Mouse (Mus musculus): ENCODE results near the gene Mios. TPM values are rescaled to one million over a fixed set of nuclear protein-coding genes. Genes with fewer than 3 reads are reported as not detected.

Gene Mios
- polyA plus RNA-seq (2014; fragmentation: Nextera tagmentation; extraction: Ambion mirVana) = 31.1 and 32.2 TPM in 2 replicates

DNA sequence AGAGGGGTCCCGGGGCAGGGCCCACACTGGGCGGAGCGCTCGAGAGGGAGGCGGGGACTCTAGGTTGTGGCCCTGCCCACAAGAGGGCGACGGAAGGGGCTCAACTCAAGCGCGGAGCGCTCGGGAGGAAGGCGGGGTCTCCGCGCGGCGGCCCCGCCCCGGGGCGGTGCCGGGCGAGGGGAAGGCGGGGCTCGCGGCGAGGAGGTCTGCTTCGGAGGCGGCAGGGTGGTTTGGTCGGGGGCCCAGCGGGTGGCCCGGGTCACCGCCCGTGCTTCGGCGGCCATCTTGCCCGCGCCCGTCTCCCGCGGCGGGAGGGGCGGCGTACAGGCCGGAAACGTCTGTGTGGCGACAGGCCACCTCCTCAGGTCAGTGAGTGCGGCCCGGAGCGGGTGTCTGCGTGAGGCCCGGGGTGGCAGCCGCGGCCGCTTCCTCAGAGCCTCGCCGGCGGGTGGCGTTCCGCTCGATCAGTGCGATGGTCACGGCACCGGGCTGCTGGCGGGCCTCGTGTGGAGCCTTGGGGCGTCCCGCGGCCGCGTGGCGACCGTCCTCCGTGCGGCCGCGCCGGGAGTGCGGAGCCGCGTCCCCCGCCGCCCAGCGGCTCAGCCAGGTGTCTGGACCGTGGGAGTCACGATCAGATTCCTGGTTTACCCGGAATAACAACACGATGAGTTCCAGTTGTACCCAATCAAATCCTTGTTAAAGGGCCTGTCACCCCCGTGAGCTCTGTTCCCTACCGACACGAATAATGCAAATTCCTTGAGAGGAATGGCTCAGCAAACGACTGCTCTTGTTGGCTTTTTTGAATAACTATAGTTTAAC lies at the start of gene Mios:
Mios (plus strand) TSS at position 176 of the 819 bp plus-strand sequence.
- H3K27ac ChIP-seq (ENCODE audit: low read depth, low read length) = peak within 1 kb of the TSS; percentile 91
- H3K4me3 ChIP-seq (ENCODE audit: low read depth, low read length) = peak within 1 kb of the TSS; percentile 82
- no peaks in the 10 kb centered on the region for H3K27me3 ChIP-seq (ENCODE audit: control insufficient read depth, insufficient read depth, low read length)
- peak within 1 kb of the TSS; percentile 92 for H3K9ac ChIP-seq (replicated peaks; ENCODE audit: low read depth, low read length)
- H3K36me3 ChIP-seq (ENCODE audit: control insufficient read depth, insufficient read depth, low read length) = no peaks in the 10 kb centered on the region
- H3K9me3 ChIP-seq (ENCODE audit: control insufficient read depth, low read length) = no peaks in the 10 kb centered on the region
- peak within 1 kb of the TSS; percentile 68 for H3K4me2 ChIP-seq (ENCODE audit: low read depth, low read length)
- ATAC-seq (ENCODE audit: low read depth) = peak; percentile 99
- peaks cover 10% of the 10 kb centered on the region for H3K4me1 ChIP-seq (ENCODE audit: control insufficient read depth, insufficient read depth, low read length)
- under 1% methylated on average over 88 of the region's 90 CpGs for WGBS

DNA sequence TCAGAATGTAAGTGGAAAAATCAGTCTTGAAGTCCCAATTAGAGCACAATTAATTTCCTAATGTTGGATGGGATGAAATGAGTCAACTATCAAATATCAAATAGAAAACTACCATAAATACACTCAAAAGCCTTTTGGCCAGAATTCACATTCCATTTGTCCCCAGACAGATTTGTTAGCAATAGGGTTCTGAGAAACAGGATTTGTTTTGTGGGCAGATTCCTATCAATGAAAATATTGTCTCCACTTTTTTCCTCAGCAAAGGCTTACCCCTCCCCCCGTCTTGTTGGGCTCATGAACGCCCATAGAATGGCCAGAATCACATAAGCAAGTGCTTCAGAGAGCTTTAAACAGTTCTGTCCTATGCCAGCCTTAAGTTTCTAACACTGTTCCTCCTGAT lies 49.0 kb upstream of the Mios start:
- H3K27me3 ChIP-seq (ENCODE audit: control insufficient read depth, insufficient read depth, low read length) = no peaks in the 10 kb centered on the region
- H3K4me1 ChIP-seq (ENCODE audit: control insufficient read depth, insufficient read depth, low read length) = no peaks in the 10 kb centered on the region
- H3K36me3 ChIP-seq (ENCODE audit: control insufficient read depth, insufficient read depth, low read length) = no peaks in the 10 kb centered on the region
- no peak for ATAC-seq (ENCODE audit: low read depth)
- 67% methylated on average over 2 of the region's 2 CpGs for WGBS
- H3K4me3 ChIP-seq (ENCODE audit: low read depth, low read length) = no peak overlapping the region
- no peak overlapping the region for H3K9ac ChIP-seq (replicated peaks; ENCODE audit: low read depth, low read length)
- no peak overlapping the region for H3K27ac ChIP-seq (ENCODE audit: low read depth, low read length)
- no peak overlapping the region for H3K4me2 ChIP-seq (ENCODE audit: low read depth, low read length)
- no peaks in the 10 kb centered on the region for H3K9me3 ChIP-seq (ENCODE audit: control insufficient read depth, low read length)

DNA sequence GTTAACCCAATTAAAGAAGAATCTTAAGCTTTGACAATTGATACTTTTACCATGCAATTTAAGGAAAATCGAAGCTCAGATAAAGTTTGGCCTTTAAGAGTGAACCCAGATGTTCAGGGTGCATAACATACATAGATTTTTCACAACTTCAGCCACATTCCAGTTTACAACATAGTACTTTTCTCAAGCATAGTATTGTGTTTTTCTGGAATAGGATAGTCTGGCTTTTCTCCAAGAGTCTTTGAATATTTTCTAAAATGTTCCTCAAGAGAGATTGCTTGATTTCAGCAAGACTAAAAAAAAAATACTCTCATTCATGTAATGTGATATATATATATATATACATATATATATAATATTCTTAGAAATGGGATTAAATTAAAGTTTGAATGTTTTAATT lies 44.3 kb upstream of the Mios start:
- WGBS = 68% methylated on average over 1 of the region's 1 CpGs
- no peak for ATAC-seq (ENCODE audit: low read depth)

DNA sequence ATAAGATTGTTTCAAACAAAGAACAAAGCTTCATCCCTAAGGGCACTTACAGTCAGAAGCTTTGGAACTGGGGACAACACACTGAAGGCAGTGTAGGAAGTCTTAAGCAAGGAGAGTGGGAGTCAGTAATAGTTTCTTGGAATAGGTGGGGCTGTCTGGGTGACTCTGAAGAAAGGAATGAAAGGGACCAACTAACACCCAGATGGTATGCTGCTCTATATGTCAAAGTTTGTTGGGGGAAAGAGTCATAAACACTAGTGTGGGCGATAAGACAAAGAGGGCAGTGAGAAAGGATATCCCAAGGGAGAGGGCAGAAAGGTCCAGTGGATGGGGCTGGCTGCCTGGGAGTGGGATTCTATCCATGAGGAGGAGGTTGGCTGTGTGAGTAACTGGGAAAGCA lies 36.9 kb upstream of the Mios start:
- Histone ChIP-seq H3K9me3 (ENCODE audit: control insufficient read depth, low read length) (no peaks in the 10 kb centered on the region), H3K4me3 (ENCODE audit: low read depth, low read length) (no peak overlapping the region), H3K27ac (ENCODE audit: low read depth, low read length) (no peak overlapping the region), H3K9ac (replicated peaks; ENCODE audit: low read depth, low read length) (no peak overlapping the region), H3K27me3 (ENCODE audit: control insufficient read depth, insufficient read depth, low read length) (no peaks in the 10 kb centered on the region), H3K4me1 (ENCODE audit: control insufficient read depth, insufficient read depth, low read length) (no peaks in the 10 kb centered on the region), H3K36me3 (ENCODE audit: control insufficient read depth, insufficient read depth, low read length) (no peaks in the 10 kb centered on the region), H3K4me2 (ENCODE audit: low read depth, low read length) (no peak overlapping the region)
- ATAC-seq (ENCODE audit: low read depth) = no peak
- 68% methylated on average over 1 of the region's 1 CpGs for WGBS

More for the DNA sequence above, 44.3 kb upstream of the Mios start:
- no peak overlapping the region for H3K27ac ChIP-seq (ENCODE audit: low read depth, low read length)
- no peak overlapping the region for H3K4me2 ChIP-seq (ENCODE audit: low read depth, low read length)
- H3K4me3 ChIP-seq (ENCODE audit: low read depth, low read length) = no peak overlapping the region
- no peaks in the 10 kb centered on the region for H3K9me3 ChIP-seq (ENCODE audit: control insufficient read depth, low read length)
- H3K36me3 ChIP-seq (ENCODE audit: control insufficient read depth, insufficient read depth, low read length) = no peaks in the 10 kb centered on the region
- no peaks in the 10 kb centered on the region for H3K27me3 ChIP-seq (ENCODE audit: control insufficient read depth, insufficient read depth, low read length)
- no peaks in the 10 kb centered on the region for H3K4me1 ChIP-seq (ENCODE audit: control insufficient read depth, insufficient read depth, low read length)
- no peak overlapping the region for H3K9ac ChIP-seq (replicated peaks; ENCODE audit: low read depth, low read length)

GRCm38 (mm10) chr6:8174062-8174461 lies 35.0 kb upstream of the Mios start:
- H3K36me3 ChIP-seq (ENCODE audit: control insufficient read depth, insufficient read depth, low read length) = no peaks in the 10 kb centered on the region
- ATAC-seq (ENCODE audit: low read depth) = no peak
- H3K4me3 ChIP-seq (ENCODE audit: low read depth, low read length) = no peak overlapping the region
- H3K4me1 ChIP-seq (ENCODE audit: control insufficient read depth, insufficient read depth, low read length) = no peaks in the 10 kb centered on the region
- no peak overlapping the region for H3K27ac ChIP-seq (ENCODE audit: low read depth, low read length)
- H3K4me2 ChIP-seq (ENCODE audit: low read depth, low read length) = no peak overlapping the region
- no peak overlapping the region for H3K9ac ChIP-seq (replicated peaks; ENCODE audit: low read depth, low read length)
- no peaks in the 10 kb centered on the region for H3K27me3 ChIP-seq (ENCODE audit: control insufficient read depth, insufficient read depth, low read length)
- 65% methylated on average over 2 of the region's 2 CpGs for WGBS
- no peaks in the 10 kb centered on the region for H3K9me3 ChIP-seq (ENCODE audit: control insufficient read depth, low read length)

DNA sequence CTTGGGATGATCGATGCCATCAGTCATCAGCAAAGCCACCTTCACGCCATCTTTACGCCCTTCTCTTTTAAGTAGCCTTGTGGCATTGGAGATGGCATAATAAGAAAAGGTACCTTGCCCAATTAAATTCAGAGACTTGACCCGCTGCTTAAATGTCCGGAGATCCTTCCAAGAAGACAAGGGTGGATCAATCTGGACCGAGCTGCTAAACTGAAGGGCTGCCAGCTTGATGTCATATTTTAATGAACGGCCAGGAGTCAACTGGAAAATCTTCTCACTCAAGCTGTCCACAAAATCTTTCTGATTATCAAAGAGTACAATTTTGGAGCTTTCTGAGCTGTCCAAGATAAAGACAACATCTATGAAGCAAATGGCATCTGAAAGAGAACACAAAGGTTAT lies 33.7 kb upstream of the Mios start:
- Histone ChIP-seq H3K9me3 (ENCODE audit: control insufficient read depth, low read length) (no peaks in the 10 kb centered on the region), H3K4me3 (ENCODE audit: low read depth, low read length) (no peak overlapping the region), H3K27ac (ENCODE audit: low read depth, low read length) (no peak overlapping the region), H3K4me1 (ENCODE audit: control insufficient read depth, insufficient read depth, low read length) (no peaks in the 10 kb centered on the region), H3K27me3 (ENCODE audit: control insufficient read depth, insufficient read depth, low read length) (no peaks in the 10 kb centered on the region), H3K36me3 (ENCODE audit: control insufficient read depth, insufficient read depth, low read length) (no peaks in the 10 kb centered on the region), H3K4me2 (ENCODE audit: low read depth, low read length) (no peak overlapping the region), H3K9ac (replicated peaks; ENCODE audit: low read depth, low read length) (no peak overlapping the region)
- no peak for ATAC-seq (ENCODE audit: low read depth)
- WGBS = 97% methylated on average over 7 of the region's 7 CpGs

GRCm38 (mm10) chr6:8176116-8176515 lies 32.9 kb upstream of the Mios start:
- Histone ChIP-seq H3K27me3 (ENCODE audit: control insufficient read depth, insufficient read depth, low read length) (no peaks in the 10 kb centered on the region), H3K27ac (ENCODE audit: low read depth, low read length) (no peak overlapping the region)
- WGBS = 83% methylated on average over 2 of the region's 2 CpGs

GRCm38 (mm10) chr6:8178397-8178941 lies 30.6 kb upstream of the Mios start:
- Histone ChIP-seq H3K27me3 (ENCODE audit: control insufficient read depth, insufficient read depth, low read length) (no peaks in the 10 kb centered on the region), H3K27ac (ENCODE audit: low read depth, low read length) (peak overlapping the region; percentile 55; the same call in 1 of the 2 replicates), H3K36me3 (ENCODE audit: control insufficient read depth, insufficient read depth, low read length) (no peaks in the 10 kb centered on the region), H3K4me1 (ENCODE audit: control insufficient read depth, insufficient read depth, low read length) (no peaks in the 10 kb centered on the region), H3K4me2 (ENCODE audit: low read depth, low read length) (peak overlapping the region; percentile 28), H3K9me3 (ENCODE audit: control insufficient read depth, low read length) (no peaks in the 10 kb centered on the region), H3K4me3 (ENCODE audit: low read depth, low read length) (no peak overlapping the region), H3K9ac (replicated peaks; ENCODE audit: low read depth, low read length) (no peak overlapping the region)
- peak; percentile 44; the same call in 1 of the 2 replicates for ATAC-seq (ENCODE audit: low read depth)
- WGBS = 18% methylated on average over 10 of the region's 10 CpGs

More at GRCm38 (mm10) chr6:8176116-8176515, 32.9 kb upstream of the Mios start:
- Histone ChIP-seq H3K4me2 (ENCODE audit: low read depth, low read length) (no peak overlapping the region), H3K36me3 (ENCODE audit: control insufficient read depth, insufficient read depth, low read length) (no peaks in the 10 kb centered on the region), H3K9ac (replicated peaks; ENCODE audit: low read depth, low read length) (no peak overlapping the region), H3K4me3 (ENCODE audit: low read depth, low read length) (no peak overlapping the region), H3K4me1 (ENCODE audit: control insufficient read depth, insufficient read depth, low read length) (no peaks in the 10 kb centered on the region), H3K9me3 (ENCODE audit: control insufficient read depth, low read length) (no peaks in the 10 kb centered on the region)
- ATAC-seq (ENCODE audit: low read depth) = no peak

GRCm38 (mm10) chr6:8188599-8189233 lies 20.3 kb upstream of the Mios start:
- Histone ChIP-seq H3K36me3 (ENCODE audit: control insufficient read depth, insufficient read depth, low read length) (no peaks in the 10 kb centered on the region), H3K4me1 (ENCODE audit: control insufficient read depth, insufficient read depth, low read length) (no peaks in the 10 kb centered on the region), H3K27ac (ENCODE audit: low read depth, low read length) (no peak overlapping the region), H3K9me3 (ENCODE audit: control insufficient read depth, low read length) (no peaks in the 10 kb centered on the region), H3K4me2 (ENCODE audit: low read depth, low read length) (no peak overlapping the region), H3K27me3 (ENCODE audit: control insufficient read depth, insufficient read depth, low read length) (no peaks in the 10 kb centered on the region), H3K4me3 (ENCODE audit: low read depth, low read length) (no peak overlapping the region), H3K9ac (replicated peaks; ENCODE audit: low read depth, low read length) (no peak overlapping the region)
- ATAC-seq (ENCODE audit: low read depth) = peak; percentile 68; the same call in 1 of the 2 replicates
- WGBS = 97% methylated on average over 3 of the region's 3 CpGs
